Comparison of ENCODE assay signal across 8 mouse cellular contexts in the genomic region with DNA sequence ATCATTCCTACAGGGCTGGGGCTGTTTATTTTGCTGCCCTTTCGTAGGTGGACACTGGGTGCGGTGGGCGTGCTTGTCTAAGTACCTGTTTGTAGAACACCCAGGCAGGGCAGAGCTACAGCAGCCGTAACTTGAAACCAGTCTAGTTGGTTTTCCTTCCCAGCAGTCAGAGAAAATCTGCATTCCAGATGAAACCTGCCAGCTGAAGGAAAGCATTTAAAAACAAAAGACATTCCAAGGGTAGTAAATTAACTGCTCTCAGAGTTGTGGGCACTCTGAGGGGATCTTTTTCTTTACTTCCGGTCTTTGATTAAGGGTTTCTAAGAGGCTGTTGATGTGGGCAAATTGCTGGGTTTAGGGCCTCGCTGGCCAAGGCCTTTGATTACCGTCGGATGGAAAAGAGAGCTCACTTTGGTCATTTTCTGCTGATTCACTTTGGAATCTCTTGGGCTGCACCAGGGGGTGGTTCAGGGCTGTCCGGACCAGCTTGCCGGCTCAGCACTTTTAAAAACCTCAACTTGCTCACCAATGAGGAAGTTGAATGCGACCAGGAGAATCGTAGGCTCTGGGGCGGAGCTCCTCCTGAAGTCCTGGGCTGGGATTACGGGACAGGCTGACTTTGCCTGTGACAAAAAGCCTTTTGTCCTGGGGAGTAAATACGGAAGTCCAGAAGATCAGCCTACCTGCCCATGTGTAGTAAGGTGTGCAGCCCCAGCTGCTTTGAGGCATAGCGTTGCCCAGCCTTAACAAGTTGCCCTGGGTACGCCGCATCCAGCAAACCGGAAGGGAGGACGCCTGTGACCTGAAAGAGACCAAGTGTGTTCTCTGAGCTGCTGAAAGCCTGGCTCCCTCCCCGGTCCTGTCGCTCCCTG.
DNase-seq lines count a peak whose midpoint lies in the region; ATAC-seq and TF ChIP-seq lines count a peak whose summit lies in the region.

No protein-coding gene starts in this region.

- TF ChIP-seq POLR2A in liver, adult 2 months (IDR thresholded peaks at IDR 0.05; ENCODE audit: extremely low read depth, insufficient read depth, low read length): no peak

- no peaks in the 10 kb centered on the region for H3K27me3 ChIP-seq in hindbrain, embryonic 15.5 days
- H3K27me3 ChIP-seq in liver, adult 2 months (ENCODE audit: control insufficient read depth, insufficient read depth, low read length): no peaks in the 10 kb centered on the region
- H3K27me3 ChIP-seq in midbrain, postnatal 0 days (ENCODE audit: insufficient read depth, low read length): no peaks in the 10 kb centered on the region; the same call in 1 of the 2 replicates

- H3K4me2 ChIP-seq in hindbrain, embryonic 15.5 days: peak overlapping the region; percentile 43
- H3K4me2 ChIP-seq in midbrain, postnatal 0 days (ENCODE audit: low read depth, low read length, poor library complexity, severe bottlenecking): peak overlapping the region; percentile 36

- H3K4me3 ChIP-seq in hindbrain, embryonic 15.5 days: 0 out of 2 replicates have a peak overlapping the region, but pooled peaks have one; percentile 6
- H3K4me3 ChIP-seq in liver, adult 2 months (ENCODE audit: insufficient read depth, low read depth, low read length): peak overlapping the region; percentile 27
- peak overlapping the region; percentile 9 for H3K4me3 ChIP-seq in midbrain, postnatal 0 days (ENCODE audit: low read depth, low read length)

- no peak for TF ChIP-seq CTCF in liver, adult 2 months (IDR thresholded peaks at IDR 0.05; ENCODE audit: low read depth, low read length)
- no peak for TF ChIP-seq CTCF in midbrain, postnatal 0 days (IDR thresholded peaks at IDR 0.05)

- no peak overlapping the region for H3K9ac ChIP-seq in hindbrain, embryonic 15.5 days
- H3K9ac ChIP-seq in liver, adult 2 months (ENCODE audit: low read depth, low read length): peak overlapping the region; percentile 28
- no peak overlapping the region for H3K9ac ChIP-seq in midbrain, postnatal 0 days (replicated peaks; ENCODE audit: low read length, poor library complexity, severe bottlenecking)

- H3K79me2 ChIP-seq in liver, adult 2 months (ENCODE audit: control insufficient read depth, insufficient read depth, low read length): no peaks in the 10 kb centered on the region

- DNase-seq in CD4-positive, CD25-positive, alpha-beta regulatory T cell, adult 2 months (ENCODE audit: low read depth, low spot score): peak; percentile 2
- peak; percentile 45 for DNase-seq in adrenal gland, postnatal 25 days
- DNase-seq in forelimb bud, embryonic 11.5 days (ENCODE audit: low read depth, low spot score): peak; percentile 81
- DNase-seq in liver, adult 2 months (ENCODE audit: extremely low read depth, low read depth, low spot score): peak; percentile 34
- no peak for DNase-seq in midbrain, postnatal 0 days (ENCODE audit: low spot score)
- DNase-seq in urinary bladder, postnatal 36 days (ENCODE audit: low spot score in 2 of 2): peak; percentile 62 to 65
- DNase-seq in right cerebral cortex, postnatal 14 days: no peak

- no peak overlapping the region for H3K27ac ChIP-seq in hindbrain, embryonic 15.5 days (replicated peaks)
- no peak overlapping the region for H3K27ac ChIP-seq in liver, adult 2 months (replicated peaks; ENCODE audit: insufficient read depth, low read depth, low read length)
- no peak overlapping the region for H3K27ac ChIP-seq in midbrain, postnatal 0 days (ENCODE audit: low read depth, low read length)

- ATAC-seq in hindbrain, embryonic 15.5 days (ENCODE audit: low FRiP score, low read depth): no peak
- ATAC-seq in midbrain, postnatal 0 days (ENCODE audit: low FRiP score): no peak

- WGBS in hindbrain, embryonic 15.5 days: 23% methylated on average over 22 of the region's 22 CpGs
- 17% methylated on average over 22 of the region's 22 CpGs for whole genome bisulfite sequencing in liver, adult 2 months
- WGBS in midbrain, postnatal 0 days: 26% methylated on average over 22 of the region's 22 CpGs

- no peaks in the 10 kb centered on the region for H3K9me3 ChIP-seq in hindbrain, embryonic 15.5 days
- H3K9me3 ChIP-seq in midbrain, postnatal 0 days (ENCODE audit: low read length): no peaks in the 10 kb centered on the region

- H3K36me3 ChIP-seq in hindbrain, embryonic 15.5 days: no peaks in the 10 kb centered on the region
- H3K36me3 ChIP-seq in liver, adult 2 months (ENCODE audit: control insufficient read depth, insufficient read depth, low read length): no peaks in the 10 kb centered on the region
- H3K36me3 ChIP-seq in midbrain, postnatal 0 days (ENCODE audit: insufficient read depth, low read length): no peaks in the 10 kb centered on the region

- no peaks in the 10 kb centered on the region for H3K4me1 ChIP-seq in hindbrain, embryonic 15.5 days (replicated peaks)
- no peaks in the 10 kb centered on the region for H3K4me1 ChIP-seq in liver, adult 2 months (ENCODE audit: control insufficient read depth, insufficient read depth, low read length)
- no peaks in the 10 kb centered on the region for H3K4me1 ChIP-seq in midbrain, postnatal 0 days (ENCODE audit: insufficient read depth, low read length)

Comparison
In these comparisons a context has a peak if more than half of its experiments do, and no peak if none do; other contexts are left out.
1. DNase-seq: peak in CD4-positive, CD25-positive, alpha-beta regulatory T cell, adult 2 months (single experiment), adrenal gland, postnatal 25 days (single experiment), forelimb bud, embryonic 11.5 days (single experiment), liver, adult 2 months (single experiment) and urinary bladder, postnatal 36 days (2 of 2); none in midbrain, postnatal 0 days (single experiment) and right cerebral cortex, postnatal 14 days (single experiment).
2. Peak in every context shown above with its lines, with median percentiles within 50 percentile points of each other: H3K4me3 ChIP-seq.